Mouse (Mus musculus) heart, postnatal 0 days (tissue): ENCODE data around the gene Arl4a.

Source experiments
- CTCF ChIP-seq: IDR thresholded peaks from 2 replicates; pipeline ENCODE4 v1.5.1; 2016; ENCODE audit warnings: antibody characterized with exemption, control low read depth, low read depth
- EP300 ChIP-seq: IDR thresholded peaks from 2 replicates; pipeline ENCODE4 v1.6.1; 2016; ENCODE audit warnings: antibody characterized with exemption, low read depth

GRCm38 (mm10) chr12:40008459-40008858, 29.4 kb downstream of the Arl4a start:
- no peak for TF ChIP-seq CTCF
- TF ChIP-seq EP300 = no peak
